Mouse (Mus musculus): ENCODE data around the gene Rnf145. TPM values are rescaled to one million over a fixed set of nuclear protein-coding genes. Genes with fewer than 3 reads are reported as not detected.

Gene Rnf145
- polyA plus RNA-seq, 1 experiment from 2014 or later, result 96.2 TPM

- Histone ChIP-seq H3K4me1 (ENCODE audit: control insufficient read depth, insufficient read depth, low read depth, low read length) (no peaks in the 10 kb centered on the region), H3K27me3 (replicated peaks; ENCODE audit: control insufficient read depth, insufficient read depth, low read length) (no peaks in the 10 kb centered on the region), H3K4me2 (ENCODE audit: low read length) (no peak overlapping the region), H3K9me3 (ENCODE audit: control insufficient read depth, low read length) (no peaks in the 10 kb centered on the region), H3K36me3 (ENCODE audit: control insufficient read depth, insufficient read depth, low read length) (peaks cover 37% of the 10 kb centered on the region), H3K9ac (ENCODE audit: low read depth, low read length) (no peak overlapping the region), H3K4me3 (ENCODE audit: low read length) (no peak overlapping the region), H3K27ac (ENCODE audit: low read depth, low read length) (no peak overlapping the region)
- ATAC-seq, result no peak
- 95% methylated on average over 12 of the region's 12 CpGs for WGBS
Measured at GRCm38 (mm10) chr11:44548816-44549215, 30.1 kb downstream of the Rnf145 start.

- Histone ChIP-seq H3K4me2 (ENCODE audit: low read length) (no peak overlapping the region), H3K27ac (ENCODE audit: low read depth, low read length) (no peak overlapping the region), H3K27me3 (replicated peaks; ENCODE audit: control insufficient read depth, insufficient read depth, low read length) (no peaks in the 10 kb centered on the region), H3K36me3 (ENCODE audit: control insufficient read depth, insufficient read depth, low read length) (peaks cover 37% of the 10 kb centered on the region), H3K4me1 (ENCODE audit: control insufficient read depth, insufficient read depth, low read depth, low read length) (no peaks in the 10 kb centered on the region), H3K9ac (ENCODE audit: low read depth, low read length) (no peak overlapping the region), H3K9me3 (ENCODE audit: control insufficient read depth, low read length) (no peaks in the 10 kb centered on the region), H3K4me3 (ENCODE audit: low read length) (no peak overlapping the region)
- ATAC-seq, result no peak
- WGBS, result 93% methylated on average over 10 of the region's 10 CpGs
Measured at GRCm38 (mm10) chr11:44549511-44550278, 30.9 kb downstream of the Rnf145 start.

GRCm38 (mm10) chr11:44550996-44551395 lies 32.2 kb downstream of the Rnf145 start:
- Histone ChIP-seq H3K9me3 (ENCODE audit: control insufficient read depth, low read length) (no peaks in the 10 kb centered on the region), H3K9ac (ENCODE audit: low read depth, low read length) (no peak overlapping the region), H3K4me1 (ENCODE audit: control insufficient read depth, insufficient read depth, low read depth, low read length) (no peaks in the 10 kb centered on the region), H3K4me3 (ENCODE audit: low read length) (no peak overlapping the region), H3K36me3 (ENCODE audit: control insufficient read depth, insufficient read depth, low read length) (peaks cover 37% of the 10 kb centered on the region), H3K4me2 (ENCODE audit: low read length) (no peak overlapping the region), H3K27ac (ENCODE audit: low read depth, low read length) (no peak overlapping the region), H3K27me3 (replicated peaks; ENCODE audit: control insufficient read depth, insufficient read depth, low read length) (no peaks in the 10 kb centered on the region)
- WGBS, result 92% methylated on average over 6 of the region's 6 CpGs
- ATAC-seq, result no peak

GRCm38 (mm10) chr11:44554339-44554738 lies 35.6 kb downstream of the Rnf145 start:
- Histone ChIP-seq H3K9ac (ENCODE audit: low read depth, low read length) (no peak overlapping the region), H3K4me3 (ENCODE audit: low read length) (no peak overlapping the region), H3K4me2 (ENCODE audit: low read length) (no peak overlapping the region), H3K27me3 (replicated peaks; ENCODE audit: control insufficient read depth, insufficient read depth, low read length) (no peaks in the 10 kb centered on the region), H3K9me3 (ENCODE audit: control insufficient read depth, low read length) (no peaks in the 10 kb centered on the region), H3K27ac (ENCODE audit: low read depth, low read length) (no peak overlapping the region), H3K36me3 (ENCODE audit: control insufficient read depth, insufficient read depth, low read length) (peaks cover 39% of the 10 kb centered on the region), H3K4me1 (ENCODE audit: control insufficient read depth, insufficient read depth, low read depth, low read length) (no peaks in the 10 kb centered on the region)
- 0 out of 2 replicates have a peak, but pooled peaks have one; percentile 41 for ATAC-seq
- 79% methylated on average over 4 of the region's 4 CpGs for WGBS

- Histone ChIP-seq H3K9me3 (ENCODE audit: control insufficient read depth, low read length) (no peaks in the 10 kb centered on the region), H3K36me3 (ENCODE audit: control insufficient read depth, insufficient read depth, low read length) (peaks cover 29% of the 10 kb centered on the region), H3K9ac (ENCODE audit: low read depth, low read length) (no peak overlapping the region), H3K4me3 (ENCODE audit: low read length) (no peak overlapping the region), H3K4me1 (ENCODE audit: control insufficient read depth, insufficient read depth, low read depth, low read length) (no peaks in the 10 kb centered on the region), H3K27ac (ENCODE audit: low read depth, low read length) (no peak overlapping the region), H3K4me2 (ENCODE audit: low read length) (no peak overlapping the region), H3K27me3 (replicated peaks; ENCODE audit: control insufficient read depth, insufficient read depth, low read length) (no peaks in the 10 kb centered on the region)
- 92% methylated on average over 3 of the region's 3 CpGs for WGBS
- ATAC-seq, result no peak
Measured at GRCm38 (mm10) chr11:44558521-44558920, 39.8 kb downstream of the Rnf145 start.

- ATAC-seq, result no peak
- H3K4me3 ChIP-seq (ENCODE audit: low read length), result no peak overlapping the region
- H3K4me1 ChIP-seq (ENCODE audit: control insufficient read depth, insufficient read depth, low read depth, low read length), result no peaks in the 10 kb centered on the region
- peaks cover 37% of the 10 kb centered on the region for H3K36me3 ChIP-seq (ENCODE audit: control insufficient read depth, insufficient read depth, low read length)
- no peaks in the 10 kb centered on the region for H3K27me3 ChIP-seq (replicated peaks; ENCODE audit: control insufficient read depth, insufficient read depth, low read length)
- no peaks in the 10 kb centered on the region for H3K9me3 ChIP-seq (ENCODE audit: control insufficient read depth, low read length)
- 94% methylated on average over 6 of the region's 6 CpGs for WGBS
- H3K9ac ChIP-seq (ENCODE audit: low read depth, low read length), result no peak overlapping the region
- H3K27ac ChIP-seq (ENCODE audit: low read depth, low read length), result no peak overlapping the region
- no peak overlapping the region for H3K4me2 ChIP-seq (ENCODE audit: low read length)
Measured at GRCm38 (mm10) chr11:44559466-44559865, 40.7 kb downstream of the Rnf145 start.

GRCm38 (mm10) chr11:44560396-44560795 lies 41.6 kb downstream of the Rnf145 start:
- no peak overlapping the region for H3K9ac ChIP-seq (ENCODE audit: low read depth, low read length)
- H3K27ac ChIP-seq (ENCODE audit: low read depth, low read length), result no peak overlapping the region
- no peak overlapping the region for H3K4me2 ChIP-seq (ENCODE audit: low read length)
- H3K4me1 ChIP-seq (ENCODE audit: control insufficient read depth, insufficient read depth, low read depth, low read length), result no peaks in the 10 kb centered on the region
- H3K27me3 ChIP-seq (replicated peaks; ENCODE audit: control insufficient read depth, insufficient read depth, low read length), result no peaks in the 10 kb centered on the region
- no peak for ATAC-seq
- no peaks in the 10 kb centered on the region for H3K9me3 ChIP-seq (ENCODE audit: control insufficient read depth, low read length)
- WGBS, result 98% methylated on average over 8 of the region's 8 CpGs
- no peak overlapping the region for H3K4me3 ChIP-seq (ENCODE audit: low read length)
- peaks cover 41% of the 10 kb centered on the region for H3K36me3 ChIP-seq (ENCODE audit: control insufficient read depth, insufficient read depth, low read length)

- Histone ChIP-seq H3K27me3 (replicated peaks; ENCODE audit: control insufficient read depth, insufficient read depth, low read length) (no peaks in the 10 kb centered on the region), H3K4me2 (ENCODE audit: low read length) (no peak overlapping the region), H3K4me3 (ENCODE audit: low read length) (no peak overlapping the region), H3K9ac (ENCODE audit: low read depth, low read length) (no peak overlapping the region), H3K4me1 (ENCODE audit: control insufficient read depth, insufficient read depth, low read depth, low read length) (no peaks in the 10 kb centered on the region), H3K27ac (ENCODE audit: low read depth, low read length) (no peak overlapping the region), H3K9me3 (ENCODE audit: control insufficient read depth, low read length) (no peaks in the 10 kb centered on the region), H3K36me3 (ENCODE audit: control insufficient read depth, insufficient read depth, low read length) (peaks cover 44% of the 10 kb centered on the region)
- 78% methylated on average over 21 of the region's 21 CpGs for WGBS
- no peak for ATAC-seq
Measured at GRCm38 (mm10) chr11:44561476-44562015, 42.8 kb downstream of the Rnf145 start.

- ATAC-seq, result no peak
- 71% methylated on average over 11 of the region's 12 CpGs for WGBS
Measured at GRCm38 (mm10) chr11:44562389-44563135, 43.8 kb downstream of the Rnf145 start.

More at GRCm38 (mm10) chr11:44562389-44563135, 43.8 kb downstream of the Rnf145 start:
- H3K4me2 ChIP-seq (ENCODE audit: low read length), result no peak overlapping the region
- H3K9ac ChIP-seq (ENCODE audit: low read depth, low read length), result no peak overlapping the region
- no peaks in the 10 kb centered on the region for H3K27me3 ChIP-seq (replicated peaks; ENCODE audit: control insufficient read depth, insufficient read depth, low read length)
- H3K9me3 ChIP-seq (ENCODE audit: control insufficient read depth, low read length), result no peaks in the 10 kb centered on the region
- H3K36me3 ChIP-seq (ENCODE audit: control insufficient read depth, insufficient read depth, low read length), result peaks cover 40% of the 10 kb centered on the region
- no peak overlapping the region for H3K27ac ChIP-seq (ENCODE audit: low read depth, low read length)
- H3K4me1 ChIP-seq (ENCODE audit: control insufficient read depth, insufficient read depth, low read depth, low read length), result no peaks in the 10 kb centered on the region
- no peak overlapping the region for H3K4me3 ChIP-seq (ENCODE audit: low read length)
